Mouse (Mus musculus) hindbrain, embryonic 12.5 days (tissue): Measurements from ENCODE around the gene Gucy2f. TPM values are rescaled to one million over a fixed set of nuclear protein-coding genes. Genes with fewer than 3 reads are reported as not detected.
"Not testable (repeated sequence)": the region's sequence is repeated elsewhere in the genome, so short reads cannot be mapped to it uniquely, and the experiment has no call there.

Source experiments
- ATAC-seq: fragments of 200-750 bp; cut with Nextera tagmentation; 2 replicates; pipeline ENCODE4 v1.8.0; 2017; ENCODE audit warnings: moderate TSS enrichment; ENCODE audit not compliant: low FRiP score
- H3K27ac ChIP-seq: fragments of 300-500 bp; sonication (generic); 2 replicates; pipeline ENCODE4 v1.5.1; 2016; ENCODE audit warnings: mild to moderate bottlenecking
- H3K27me3 ChIP-seq: fragments of 300-500 bp; sonication (generic); 2 replicates; pipeline ENCODE4 v1.6.1; 2016; ENCODE audit warnings: mild to moderate bottlenecking
- H3K36me3 ChIP-seq: fragments of 300-500 bp; sonication (generic); 2 replicates; pipeline ENCODE4 v1.6.1; 2016; ENCODE audit warnings: mild to moderate bottlenecking
- H3K4me1 ChIP-seq: fragments of 300-500 bp; sonication (generic); 2 replicates; pipeline ENCODE4 v1.6.1; 2016
- H3K4me2 ChIP-seq: fragments of 300-500 bp; sonication (generic); replicated peaks from 2 replicates; pipeline ENCODE4 v1.6.1; 2016; ENCODE audit warnings: mild to moderate bottlenecking
- H3K4me3 ChIP-seq: fragments of 300-500 bp; sonication (generic); 2 replicates; pipeline ENCODE4 v1.5.1; 2016; ENCODE audit warnings: mild to moderate bottlenecking
- H3K9ac ChIP-seq: fragments of 300-500 bp; sonication (generic); 2 replicates; pipeline ENCODE4 v1.6.1; 2016; ENCODE audit warnings: mild to moderate bottlenecking, moderate library complexity
- H3K9me3 ChIP-seq: fragments of 300-500 bp; sonication (generic); replicated peaks from 2 replicates; pipeline ENCODE4 v1.6.1; 2016; ENCODE audit warnings: mild to moderate bottlenecking
- WGBS: fragments of 180-500 bp; shearing (Covaris S2); methylation state at CpG from one replicate; pipeline ENCODE4 v1.1.7; 2016; 5-methylcytosine and 5-hydroxymethylcytosine counted together
- polyA plus RNA-seq: library from polyadenylated mRNA; unstranded; fragments of >200 nt; fragmentation: Nextera tagmentation; extraction: Ambion mirVana; gene quantifications from 2 replicates; pipeline ENCODE4 v1.2.1, GENCODE M21; 2016

Gucy2f gene
- polyA plus RNA-seq, result 0.10 TPM in 1 of 2 replicates, not detected in the other

DNA sequence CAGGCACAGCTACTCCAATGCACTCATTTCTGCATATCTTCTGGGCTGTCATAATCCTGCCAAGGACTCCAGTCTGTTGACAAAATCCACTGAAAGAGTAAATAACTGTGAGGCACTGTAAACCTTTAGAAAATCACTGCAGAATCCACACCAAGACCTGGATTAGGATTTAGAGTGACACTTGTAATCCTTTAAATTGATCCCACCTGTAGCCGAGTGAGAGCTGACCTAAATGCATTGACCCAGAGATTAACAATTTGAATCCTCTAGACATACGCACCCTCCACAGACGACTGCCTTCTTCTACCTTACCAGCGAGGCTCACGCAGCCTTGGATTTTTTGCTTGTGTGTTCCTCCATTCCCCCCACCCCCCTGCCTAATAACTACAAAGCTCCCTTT lies at the start of gene Gucy2f:
Gene Gucy2f (minus strand): TSS at position 101 of the 400 bp plus-strand sequence.
- no peak within 1 kb of the TSS for H3K9ac ChIP-seq
- ATAC-seq, result no peak
- no peak within 1 kb of the TSS for H3K27ac ChIP-seq
- no peaks in the 10 kb centered on the region for H3K9me3 ChIP-seq
- H3K4me2 ChIP-seq, result no peak within 1 kb of the TSS
- 0 out of 2 replicates have a peak, but pooled peaks cover 5% of the 10 kb centered on the region for H3K27me3 ChIP-seq
- H3K4me1 ChIP-seq, result no peaks in the 10 kb centered on the region
- WGBS, result 46% methylated on average over 5 of the region's 5 CpGs
- no peaks in the 10 kb centered on the region for H3K36me3 ChIP-seq
- no peak within 1 kb of the TSS for H3K4me3 ChIP-seq

GRCm38 (mm10) chrX:142245682-142246327 lies 49.1 kb upstream of the Gucy2f start:
- H3K9me3 ChIP-seq, result no peaks in the 10 kb centered on the region
- no peak overlapping the region for H3K9ac ChIP-seq
- no peaks in the 10 kb centered on the region for H3K4me1 ChIP-seq
- 0 out of 2 replicates have a peak, but pooled peaks cover 10% of the 10 kb centered on the region for H3K27me3 ChIP-seq
- WGBS, result 72% methylated on average over 5 of the region's 5 CpGs
- H3K4me2 ChIP-seq, result no peak overlapping the region
- no peak overlapping the region for H3K27ac ChIP-seq
- H3K36me3 ChIP-seq, result no peaks in the 10 kb centered on the region
- H3K4me3 ChIP-seq, result no peak overlapping the region
- no peak for ATAC-seq

DNA sequence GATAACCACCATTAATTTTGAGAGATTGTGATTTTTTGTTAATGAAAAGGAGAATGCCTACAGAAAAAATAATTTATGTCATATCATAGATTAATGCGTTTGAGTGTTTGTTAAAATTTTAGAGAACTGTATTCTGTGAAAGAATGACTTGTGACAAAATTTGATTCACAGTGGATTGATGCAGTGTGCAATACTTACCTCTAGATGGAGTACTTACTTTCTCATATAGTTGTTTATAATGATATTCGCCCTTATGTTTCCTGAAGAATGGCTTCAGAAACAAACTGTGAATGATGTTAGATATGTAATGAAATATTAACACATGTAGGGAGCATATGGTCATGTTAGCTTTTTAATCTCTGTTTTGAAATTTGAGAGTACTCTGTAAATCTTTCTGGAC lies 40.4 kb upstream of the Gucy2f start:
- Histone ChIP-seq H3K27me3 (no peaks in the 10 kb centered on the region; the same call in 1 of the 2 replicates), H3K9ac (no peak overlapping the region), H3K4me3 (no peak overlapping the region), H3K4me2 (no peak overlapping the region), H3K36me3 (no peaks in the 10 kb centered on the region), H3K9me3 (no peaks in the 10 kb centered on the region), H3K4me1 (no peaks in the 10 kb centered on the region), H3K27ac (no peak overlapping the region)
- WGBS, result 52% methylated on average over 2 of the region's 2 CpGs
- no peak for ATAC-seq

GRCm38 (mm10) chrX:142236146-142236545 lies 39.4 kb upstream of the Gucy2f start:
- ATAC-seq, H3K27me3 ChIP-seq, H3K4me2 ChIP-seq, H3K36me3 ChIP-seq, H3K9me3 ChIP-seq, H3K4me3 ChIP-seq, H3K4me1 ChIP-seq, H3K27ac ChIP-seq, H3K9ac ChIP-seq: not testable (repeated sequence)
- 88% methylated on average over 1 of the region's 1 CpGs for whole genome bisulfite sequencing

DNA sequence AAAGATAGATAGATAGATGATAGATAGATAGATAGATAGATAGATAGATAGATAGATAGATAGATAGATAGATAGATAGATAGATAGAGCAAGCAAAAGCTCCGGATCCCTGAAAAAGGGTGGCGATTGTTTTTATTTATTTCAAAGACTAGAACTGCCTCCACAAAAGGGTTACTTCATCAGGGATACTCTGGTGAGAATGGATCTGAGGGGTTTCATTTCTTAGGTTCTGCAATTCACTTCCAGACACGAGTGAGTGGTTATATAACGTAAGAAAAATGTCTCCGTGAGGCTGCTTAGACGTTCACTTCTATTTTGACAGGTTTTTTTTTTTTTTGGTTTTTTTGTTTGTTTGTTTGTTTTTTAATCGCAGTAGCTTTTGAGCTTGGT lies 32.0 kb upstream of the Gucy2f start:
- peak; percentile 60 for ATAC-seq
- WGBS, result 45% methylated on average over 7 of the region's 7 CpGs

GRCm38 (mm10) chrX:142228055-142228768 lies 31.5 kb upstream of the Gucy2f start:
- H3K27me3 ChIP-seq, result no peaks in the 10 kb centered on the region
- peak overlapping the region; percentile 47 for H3K4me3 ChIP-seq
- 22% methylated on average over 36 of the region's 42 CpGs for WGBS
- H3K4me2 ChIP-seq, result peak overlapping the region; percentile 42
- no peaks in the 10 kb centered on the region for H3K4me1 ChIP-seq
- H3K9ac ChIP-seq, result peak overlapping the region; percentile 55
- peak overlapping the region; percentile 89 for H3K27ac ChIP-seq
- ATAC-seq, result peak; percentile 99
- no peaks in the 10 kb centered on the region for H3K36me3 ChIP-seq
- no peaks in the 10 kb centered on the region for H3K9me3 ChIP-seq

More for the DNA sequence above, 32.0 kb upstream of the Gucy2f start:
- H3K27ac ChIP-seq, result no peak overlapping the region
- no peaks in the 10 kb centered on the region for H3K9me3 ChIP-seq
- H3K27me3 ChIP-seq, result no peaks in the 10 kb centered on the region
- no peaks in the 10 kb centered on the region for H3K36me3 ChIP-seq
- no peak overlapping the region for H3K9ac ChIP-seq
- peak overlapping the region; percentile 42 for H3K4me2 ChIP-seq
- H3K4me3 ChIP-seq, result peak overlapping the region; percentile 47
- no peaks in the 10 kb centered on the region for H3K4me1 ChIP-seq

DNA sequence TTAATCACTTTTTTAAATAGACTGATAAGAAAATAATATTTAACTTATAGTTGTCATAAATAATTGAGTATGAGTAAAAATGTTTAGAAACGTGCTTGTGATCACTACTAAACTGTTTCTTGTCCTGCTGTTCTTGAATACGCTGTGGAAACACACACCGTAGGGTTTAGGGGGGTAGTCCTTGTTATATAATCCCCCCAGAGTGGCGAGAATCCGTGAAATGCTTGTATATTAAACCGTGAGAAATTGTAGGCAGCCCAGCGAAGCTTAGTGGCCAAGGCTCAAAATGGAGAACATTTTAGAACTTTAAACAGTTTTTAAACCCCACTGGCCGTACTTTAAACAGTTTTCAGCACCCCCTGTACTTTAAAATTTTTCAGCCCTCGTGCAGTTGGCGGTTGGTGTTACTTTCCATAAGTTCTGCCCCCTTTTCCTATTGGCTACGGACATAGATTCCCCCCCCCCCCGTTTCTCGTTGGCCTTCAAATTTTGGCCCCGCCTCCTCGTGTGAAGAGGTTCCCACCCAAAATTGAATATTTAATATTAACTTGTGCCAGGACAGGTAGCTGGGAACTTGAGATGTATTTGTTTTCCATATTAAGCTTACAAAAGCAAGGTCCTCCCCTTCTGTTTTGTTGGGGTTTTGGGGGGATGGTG lies 30.8 kb upstream of the Gucy2f start:
- H3K9ac ChIP-seq, result 0 out of 2 replicates have a peak overlapping the region, but pooled peaks have one; percentile 55
- peak overlapping the region; percentile 42 for H3K4me2 ChIP-seq
- 18% methylated on average over 15 of the region's 15 CpGs for WGBS
- H3K4me1 ChIP-seq, result no peaks in the 10 kb centered on the region
- no peaks in the 10 kb centered on the region for H3K9me3 ChIP-seq
- H3K27me3 ChIP-seq, result no peaks in the 10 kb centered on the region
- peak overlapping the region; percentile 89; the same call in 1 of the 2 replicates for H3K27ac ChIP-seq
- peak overlapping the region; percentile 47 for H3K4me3 ChIP-seq
- ATAC-seq, result peak; percentile 55; the same call in 1 of the 2 replicates
- H3K36me3 ChIP-seq, result no peaks in the 10 kb centered on the region

GRCm38 (mm10) chrX:142226542-142226941 lies 29.8 kb upstream of the Gucy2f start, which contains the start of gene Nxt2:
Gene Nxt2, plus strand, starts transcription at chrX:142226770.
- Histone ChIP-seq H3K27ac (no peak within 1 kb of the TSS), H3K27me3 (no peaks in the 10 kb centered on the region), H3K9me3 (no peaks in the 10 kb centered on the region), H3K4me2 (peak within 1 kb of the TSS; percentile 42), H3K9ac (no peak within 1 kb of the TSS), H3K36me3 (no peaks in the 10 kb centered on the region), H3K4me1 (no peaks in the 10 kb centered on the region), H3K4me3 (peak within 1 kb of the TSS; percentile 47)
- WGBS, result 80% methylated on average over 14 of the region's 14 CpGs
- ATAC-seq, result no peak

- 11% methylated on average over 3 of the region's 3 CpGs for WGBS
- ATAC-seq, result no peak
- no peak overlapping the region for H3K27ac ChIP-seq
- no peak overlapping the region for H3K4me3 ChIP-seq
- 0 out of 2 replicates have a peak, but pooled peaks cover 5% of the 10 kb centered on the region for H3K27me3 ChIP-seq
- no peaks in the 10 kb centered on the region for H3K36me3 ChIP-seq
- no peak overlapping the region for H3K4me2 ChIP-seq
- no peak overlapping the region for H3K9ac ChIP-seq
- H3K4me1 ChIP-seq, result no peaks in the 10 kb centered on the region
- H3K9me3 ChIP-seq, result no peaks in the 10 kb centered on the region
These were observed 3.6 kb upstream of the Gucy2f start for GRCm38 (mm10) chrX:142200295-142200694.

DNA sequence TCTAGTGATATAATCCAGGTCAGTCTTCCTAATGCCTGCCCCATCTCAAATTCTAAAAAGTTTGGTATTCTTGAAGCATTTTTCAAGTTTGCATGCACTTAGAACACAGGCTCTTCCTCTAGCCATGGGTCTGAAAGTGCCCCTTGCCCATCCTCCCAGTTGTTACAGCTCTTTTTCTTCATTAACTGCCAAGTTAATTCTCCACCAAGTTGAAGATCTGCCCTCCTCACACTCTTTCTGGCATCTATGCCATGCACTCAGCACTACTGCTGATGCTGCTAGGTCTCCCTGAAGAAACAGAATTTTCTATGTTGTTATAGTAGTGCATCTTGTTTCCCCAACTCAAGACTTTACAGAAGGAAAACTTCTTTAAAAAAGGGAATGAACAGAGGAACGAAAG lies 1.2 kb downstream of the Gucy2f start:
- no peak for ATAC-seq
- Histone ChIP-seq H3K4me1 (no peaks in the 10 kb centered on the region), H3K4me3 (no peak overlapping the region), H3K9me3 (no peaks in the 10 kb centered on the region), H3K4me2 (no peak overlapping the region), H3K27me3 (0 out of 2 replicates have a peak, but pooled peaks cover 5% of the 10 kb centered on the region), H3K9ac (no peak overlapping the region), H3K27ac (no peak overlapping the region), H3K36me3 (no peaks in the 10 kb centered on the region)
- WGBS, result 72% methylated on average over 1 of the region's 1 CpGs

GRCm38 (mm10) chrX:142194420-142194819 lies 2.3 kb downstream of the Gucy2f start:
- Histone ChIP-seq H3K27ac (no peak overlapping the region), H3K4me1 (no peaks in the 10 kb centered on the region), H3K9me3 (no peaks in the 10 kb centered on the region), H3K36me3 (no peaks in the 10 kb centered on the region), H3K9ac (no peak overlapping the region), H3K27me3 (peaks cover 7% of the 10 kb centered on the region; the same call in 1 of the 2 replicates), H3K4me2 (no peak overlapping the region), H3K4me3 (no peak overlapping the region)
- 69% methylated on average over 6 of the region's 6 CpGs for WGBS
- ATAC-seq, result no peak

DNA sequence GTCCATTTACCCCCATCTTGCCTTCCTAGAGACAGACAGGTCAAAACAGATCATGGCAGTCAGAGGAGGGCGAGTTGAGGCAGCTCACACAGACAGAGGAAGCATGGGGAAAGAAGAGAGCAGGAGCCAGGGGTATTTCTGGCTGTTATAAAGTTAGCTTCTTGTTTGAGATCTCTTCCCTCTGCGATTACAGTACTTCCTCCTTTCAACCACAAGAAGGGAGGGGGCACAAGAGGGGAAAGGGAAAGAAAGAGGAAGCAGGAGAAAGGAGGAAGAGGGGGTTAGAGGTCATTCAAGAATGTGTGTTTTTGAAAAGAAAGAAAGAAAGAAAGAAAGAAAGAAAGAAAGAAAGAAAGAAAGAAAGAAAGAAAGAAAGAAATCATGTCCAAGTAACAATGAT lies 6.4 kb downstream of the Gucy2f start:
- no peak overlapping the region for H3K4me3 ChIP-seq
- H3K27me3 ChIP-seq, result peaks cover 2% of the 10 kb centered on the region; the same call in 1 of the 2 replicates
- no peaks in the 10 kb centered on the region for H3K4me1 ChIP-seq
- WGBS, result 78% methylated on average over 2 of the region's 2 CpGs
- H3K36me3 ChIP-seq, result no peaks in the 10 kb centered on the region
- no peak overlapping the region for H3K9ac ChIP-seq
- H3K9me3 ChIP-seq, result no peaks in the 10 kb centered on the region
- ATAC-seq, result no peak
- no peak overlapping the region for H3K4me2 ChIP-seq
- H3K27ac ChIP-seq, result no peak overlapping the region
